Mouse (Mus musculus): Measurements from ENCODE around the gene Tmem259.
"Not testable (repeated sequence)": the region's sequence is repeated elsewhere in the genome, so short reads cannot be mapped to it uniquely, and the experiment has no call there.

Tmem259 gene

GRCm38 (mm10) chr10:79965325-79965724, 18.8 kb downstream of the Tmem259 start:
- DNase-seq (ENCODE audit: low read depth, low spot score), result no peak

GRCm38 (mm10) chr10:79964727-79965126, 19.4 kb downstream of the Tmem259 start:
- DNase-seq (ENCODE audit: low read depth, low spot score), result no peak

- DNase-seq (ENCODE audit: low read depth, low spot score), result no peak
Measured at GRCm38 (mm10) chr10:79960671-79961294, 23.3 kb downstream of the Tmem259 start.

GRCm38 (mm10) chr10:79959847-79960601, 24.1 kb downstream of the Tmem259 start, which contains the start of gene Wdr18:
TSS of gene Wdr18 (plus strand) at chr10:79960152.
- peak; percentile 99 for DNase-seq (ENCODE audit: low read depth, low spot score)

DNA sequence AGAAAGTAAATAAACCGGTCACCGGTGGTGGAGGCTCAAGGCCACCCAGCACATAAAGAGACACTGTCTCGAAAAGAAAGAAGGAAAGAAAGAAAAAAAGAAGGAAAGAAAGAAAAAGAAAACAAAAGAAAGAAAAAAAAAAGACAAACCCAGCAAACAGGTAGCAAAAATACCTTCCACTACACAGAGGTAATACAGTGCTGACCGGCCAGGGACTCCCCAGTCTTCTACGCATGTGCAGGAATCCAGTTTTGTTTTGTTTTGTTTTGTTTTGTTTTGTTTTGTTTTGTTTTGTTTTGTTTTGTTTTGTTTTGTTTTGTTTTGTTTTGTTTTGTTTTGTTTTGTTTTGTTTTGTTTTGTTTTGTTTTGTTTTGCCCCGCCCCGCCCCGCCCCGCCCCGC, 24.7 kb downstream of the Tmem259 start:
- not testable (repeated sequence) for DNase-seq (ENCODE audit: low read depth, low spot score)

DNA sequence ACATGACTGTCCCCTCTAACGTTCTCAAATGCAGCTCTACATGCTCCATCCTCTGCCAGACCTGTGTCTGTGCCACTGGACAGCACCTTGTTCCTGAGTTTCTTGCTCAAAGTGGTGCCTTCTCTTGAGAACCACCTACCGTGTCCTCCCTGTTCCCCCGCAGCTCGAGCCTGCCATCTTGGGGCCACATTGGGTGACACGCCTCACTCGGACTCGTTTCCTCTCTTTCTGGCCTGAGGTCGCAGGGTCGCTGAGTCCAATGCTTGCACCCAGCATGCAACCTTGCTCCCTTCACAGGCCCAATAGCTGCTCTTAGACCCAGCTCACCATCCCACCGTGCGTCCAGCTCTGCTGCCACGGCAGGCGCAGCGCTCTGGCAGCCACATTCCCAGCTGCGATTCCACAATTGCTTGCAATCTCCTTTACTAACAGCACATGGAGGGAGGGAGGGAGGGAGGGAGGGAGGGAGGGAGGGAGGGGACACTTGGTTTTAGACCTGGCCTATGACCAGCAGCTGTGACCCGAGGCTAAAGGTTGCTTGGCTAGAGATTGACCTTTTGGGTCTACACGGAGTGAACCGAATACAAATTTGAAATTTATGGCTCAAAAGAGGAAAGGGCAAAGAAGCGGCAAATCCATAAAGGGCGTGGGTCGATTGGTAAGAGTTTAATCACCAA, 25.9 kb downstream of the Tmem259 start:
- DNase-seq (ENCODE audit: low read depth, low spot score), result no peak

DNA sequence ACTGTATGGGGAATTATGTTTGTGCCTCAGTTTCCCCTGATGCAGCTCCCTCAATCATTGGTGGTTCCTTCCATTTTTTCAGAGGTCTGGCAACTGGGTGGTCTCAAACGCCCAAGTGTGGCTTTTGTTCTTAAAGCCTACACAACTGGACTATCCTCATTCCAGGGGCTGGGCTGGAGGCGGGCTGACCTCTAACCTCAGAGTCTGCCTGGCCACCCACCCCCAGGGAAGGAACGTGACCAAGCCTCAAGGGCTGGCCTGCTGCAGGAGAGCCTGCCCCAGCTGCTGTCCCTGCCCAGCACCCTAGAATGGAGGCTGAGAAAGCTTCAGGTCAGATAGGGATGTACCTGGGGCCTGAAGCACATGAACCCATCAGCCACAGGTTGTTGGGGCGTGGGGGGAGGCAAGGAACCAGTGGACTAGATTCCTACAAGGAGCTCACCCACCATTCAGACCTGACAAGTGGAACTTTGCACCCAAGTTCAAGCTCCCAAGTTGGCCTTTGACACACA, 27.4 kb downstream of the Tmem259 start:
- no peak for DNase-seq (ENCODE audit: low read depth, low spot score)

DNA sequence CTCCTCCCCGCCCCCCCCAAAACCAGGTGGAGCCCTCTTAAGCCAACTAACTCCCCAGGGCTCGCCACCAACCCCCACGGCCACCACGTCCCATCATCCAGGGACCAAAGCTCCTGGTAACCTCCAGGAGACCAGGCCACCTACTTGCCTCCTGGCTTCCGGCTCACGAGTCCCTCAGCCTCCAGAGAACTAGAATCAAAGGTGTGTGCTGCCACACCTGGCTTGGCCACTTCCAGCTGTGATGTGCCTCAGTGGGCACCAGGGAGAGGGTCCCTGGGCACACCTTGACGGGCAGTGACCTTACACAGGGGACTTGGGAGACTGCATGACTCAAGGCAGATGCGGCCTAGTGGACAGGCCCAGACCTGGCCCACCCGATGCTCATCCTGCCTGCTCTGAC, 28.4 kb downstream of the Tmem259 start:
- no peak for DNase-seq (ENCODE audit: low read depth, low spot score)

DNA sequence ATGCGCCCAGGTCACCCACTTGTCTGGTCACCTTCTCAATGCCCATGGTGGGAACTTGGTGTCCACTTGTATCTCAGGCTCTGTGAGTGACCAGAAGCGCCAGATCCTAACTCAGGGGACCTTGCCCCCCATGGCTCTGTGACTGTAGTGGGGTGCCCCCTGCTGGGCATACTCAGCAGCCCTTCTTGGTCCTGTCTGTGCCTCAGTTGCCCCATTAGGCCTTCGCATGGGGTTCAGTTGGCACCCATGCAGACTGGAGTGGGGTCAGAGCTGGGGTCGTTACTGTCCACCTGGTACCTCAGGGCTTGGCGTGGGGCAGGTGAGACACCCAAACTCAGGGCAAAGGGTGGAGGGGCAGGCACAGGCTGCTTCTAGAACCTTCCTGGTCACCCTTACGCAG, 30.2 kb downstream of the Tmem259 start:
- no peak for DNase-seq (ENCODE audit: low read depth, low spot score)

GRCm38 (mm10) chr10:79950661-79951060, 33.5 kb downstream of the Tmem259 start:
- no peak for DNase-seq (ENCODE audit: low read depth, low spot score)

GRCm38 (mm10) chr10:79949873-79950272, 34.3 kb downstream of the Tmem259 start:
- DNase-seq (ENCODE audit: low read depth, low spot score), result no peak

DNA sequence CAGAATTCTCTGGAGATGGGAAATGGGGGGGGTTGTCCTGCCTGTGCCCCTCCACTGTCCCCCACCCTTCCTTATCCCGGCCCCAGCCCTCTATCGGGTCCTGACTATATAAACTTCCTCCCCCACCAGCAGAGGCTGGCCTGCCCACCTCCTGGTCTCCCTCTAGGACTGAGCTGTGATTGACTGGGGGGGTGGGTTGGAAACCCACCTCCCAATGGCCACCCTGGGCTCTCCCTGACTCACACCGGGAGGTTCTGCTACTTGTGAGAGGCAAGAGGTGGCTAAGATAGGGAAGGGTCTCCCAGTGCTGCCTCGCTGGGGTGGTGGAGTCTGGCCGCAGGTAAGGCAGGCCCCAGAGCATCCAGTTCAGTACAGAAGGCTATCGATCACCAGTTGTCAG, 36.6 kb downstream of the Tmem259 start:
- no peak for DNase-seq (ENCODE audit: low read depth, low spot score)

DNA sequence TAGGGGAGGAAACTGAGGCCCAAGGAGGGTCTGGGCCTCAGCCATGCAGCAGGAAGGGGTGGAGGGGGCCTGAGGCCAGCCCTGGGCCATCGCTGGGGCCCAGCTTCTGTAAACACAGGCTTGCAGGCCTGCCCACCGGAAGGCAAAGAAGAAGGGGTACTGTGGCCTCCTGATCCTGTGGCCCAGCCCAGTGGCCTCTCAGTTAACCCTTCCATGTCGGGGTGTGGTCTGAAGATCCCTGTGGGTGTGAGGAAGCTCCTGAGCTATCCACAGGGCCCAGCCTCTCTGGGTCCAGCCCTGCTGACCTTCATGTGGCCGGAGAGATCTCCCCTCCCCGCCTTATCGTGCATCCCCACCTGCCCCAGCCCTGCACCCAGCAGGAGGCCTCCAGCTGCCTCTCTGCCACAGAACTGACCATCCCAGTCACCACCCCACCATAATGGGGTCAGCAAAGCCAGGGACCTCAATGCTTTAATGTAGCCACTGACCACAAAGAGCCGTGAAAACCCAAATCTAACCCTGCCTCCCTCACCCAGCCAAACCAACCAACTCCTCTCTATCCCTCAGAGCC, 37.3 kb downstream of the Tmem259 start:
- DNase-seq (ENCODE audit: low read depth, low spot score), result no peak

GRCm38 (mm10) chr10:79945507-79946234, 38.5 kb downstream of the Tmem259 start:
- DNase-seq (ENCODE audit: low read depth, low spot score), result no peak

GRCm38 (mm10) chr10:79943471-79943901, 40.6 kb downstream of the Tmem259 start:
- DNase-seq (ENCODE audit: low read depth, low spot score), result no peak

DNA sequence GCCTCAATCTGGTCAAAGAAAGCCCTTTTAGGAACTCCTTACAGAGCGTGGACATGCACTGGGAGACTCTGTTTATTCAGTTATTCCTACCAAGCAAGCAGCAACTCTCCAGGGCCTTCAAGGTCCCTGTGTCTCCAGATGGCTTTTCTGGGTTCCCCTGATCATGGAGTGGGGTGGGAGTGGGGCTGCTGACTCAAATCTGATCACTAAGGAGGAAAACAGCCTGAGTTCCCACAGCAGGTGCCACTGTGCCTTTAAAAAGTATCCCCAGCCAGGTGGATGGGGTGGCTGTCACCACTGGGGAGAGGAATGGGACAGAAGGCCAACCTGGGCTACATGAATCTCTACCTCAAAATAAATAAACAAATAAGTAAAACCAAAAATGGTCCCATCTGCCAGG, 41.1 kb downstream of the Tmem259 start:
- no peak for DNase-seq (ENCODE audit: low read depth, low spot score)

DNA sequence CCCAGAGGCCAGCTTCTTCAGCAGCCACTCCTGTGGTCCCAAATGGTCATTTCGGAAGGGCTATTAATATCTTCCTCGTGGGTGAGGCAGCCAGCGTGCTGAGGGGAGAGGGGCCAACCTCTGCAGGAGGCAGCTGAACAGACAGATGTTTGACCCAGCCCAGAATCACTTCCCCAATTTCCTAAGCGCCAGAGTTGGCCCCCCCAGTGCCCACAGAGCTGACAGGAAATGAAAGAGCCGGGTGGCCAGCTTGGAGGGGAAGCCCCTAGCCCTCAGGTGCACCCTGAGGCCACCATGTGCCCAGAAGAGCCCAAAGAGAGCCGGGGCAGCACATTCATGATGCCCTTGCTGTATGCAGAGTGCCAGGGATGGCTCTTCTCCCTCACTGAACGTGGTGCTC, 43.4 kb downstream of the Tmem259 start:
- no peak for DNase-seq (ENCODE audit: low read depth, low spot score)

- DNase-seq (ENCODE audit: low read depth, low spot score), result no peak
Measured at GRCm38 (mm10) chr10:79937775-79938526, 46.2 kb downstream of the Tmem259 start.

DNA sequence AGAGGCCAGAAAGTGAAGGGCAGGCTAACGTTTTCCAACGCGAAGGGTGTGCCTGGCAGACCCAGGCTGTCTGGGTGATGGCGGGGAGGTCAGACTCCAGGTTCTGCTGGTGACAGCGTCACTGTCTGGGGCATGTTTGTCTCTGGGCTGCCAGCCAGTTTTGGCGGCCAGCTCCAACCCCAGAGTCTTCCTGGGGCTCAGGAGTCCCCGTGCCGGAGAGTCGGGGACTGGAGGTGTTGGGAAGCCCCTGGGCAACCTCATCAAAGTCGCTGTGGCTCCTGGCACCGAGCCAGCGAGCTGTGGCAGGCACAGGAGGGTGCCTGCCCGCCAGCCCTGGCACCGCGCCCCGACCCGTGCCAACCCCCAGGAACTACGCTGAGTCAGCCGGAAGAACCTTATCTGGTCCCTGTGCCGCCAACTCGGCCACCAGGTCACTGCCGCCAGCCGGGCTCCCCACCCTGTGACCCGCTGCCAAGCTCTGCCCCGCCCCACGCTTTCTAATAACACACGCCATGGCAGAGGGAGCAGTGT, 47.2 kb downstream of the Tmem259 start:
- no peak for DNase-seq (ENCODE audit: low read depth, low spot score)

- DNase-seq (ENCODE audit: low read depth, low spot score), result no peak
Measured at GRCm38 (mm10) chr10:79936284-79936910, 47.7 kb downstream of the Tmem259 start.
